Mouse (Mus musculus) urinary bladder, postnatal 0 days (tissue): ENCODE results near the gene Hsp90aa1. TPM values are rescaled to one million over a fixed set of nuclear protein-coding genes. Genes with fewer than 3 reads are reported as not detected.

Source experiments
- microRNA-seq: library from miRNA; unstranded; fragments of <30 nt; microRNA quantifications from one replicate; pipeline ENCODE4, GENCODE M21; 2016
- polyA plus RNA-seq: library from polyadenylated mRNA; unstranded; fragments of >200 nt; fragmentation: Nextera tagmentation; extraction: Ambion mirVana; gene quantifications from 2 replicates; pipeline ENCODE4 v1.2.1, GENCODE M21; 2015

Hsp90aa1 gene
- polyA plus RNA-seq: 310 and 370 TPM in 2 replicates

GRCm38 (mm10) chr12:110702556-110702955, at the start of gene Hsp90aa1:
TSS of gene Hsp90aa1 (minus strand) at chr12:110702728.

GRCm38 (mm10) chr12:110737170-110738157, 34.9 kb upstream of the Hsp90aa1 start, which contains the start of gene Wdr20:
TSS of gene Wdr20 (plus strand) at chr12:110737944.

GRCm38 (mm10) chr12:110682561-110683299, 19.8 kb downstream of the Hsp90aa1 start, which contains the start of gene 1700001K19Rik:
TSS of gene 1700001K19Rik (minus strand) at chr12:110682619.

Small RNA genes lying within 50 kb of the gene (microRNA-seq; reads per million reads assigned to microRNA genes)
- gene Gm27299: not detected

Other genes with a start within 250 kb of the Hsp90aa1 start
- 23.2 and 25.2 TPM in 2 replicates for gene Dync1h1, start 101.3 kb downstream of the Hsp90aa1 start, polyA plus RNA-seq
- not detected in 2 replicates for gene 1700001K19Rik, start 20.1 kb downstream of the Hsp90aa1 start, polyA plus RNA-seq
- gene Wdr20, start 35.2 kb upstream of the Hsp90aa1 start, polyA plus RNA-seq: 12.2 and 15.0 TPM in 2 replicates
- gene Mok, start 138.2 kb upstream of the Hsp90aa1 start, polyA plus RNA-seq: 0.53 and 1.3 TPM in 2 replicates
- 4.6 and 4.8 TPM in 2 replicates for gene Zfp839, start 147.5 kb upstream of the Hsp90aa1 start, polyA plus RNA-seq
- 46.7 and 48.7 TPM in 2 replicates for gene Cinp, start 186.4 kb upstream of the Hsp90aa1 start, polyA plus RNA-seq
- gene Tecpr2, start 186.5 kb upstream of the Hsp90aa1 start, polyA plus RNA-seq: 1.3 and 1.6 TPM in 2 replicates